Mouse (Mus musculus): ENCODE results near the gene Gphb5. TPM values are rescaled to one million over a fixed set of nuclear protein-coding genes. Genes with fewer than 3 reads are reported as not detected.
A peak's percentile ranks its signal among the peaks of the same experiment; 100 is the strongest.

Gene Gphb5
- polyA plus RNA-seq, 1 experiment: not detected

GRCm38 (mm10) chr12:75389308-75390135 is 27.1 kb downstream of the Gphb5 start:
- Histone ChIP-seq H3K4me3 (replicated peaks; ENCODE audit: insufficient read depth, low read depth, low read length) (no peak overlapping the region), H3K27me3 (ENCODE audit: control insufficient read depth, insufficient read depth, low read length) (no peaks in the 10 kb centered on the region), H3K4me1 (ENCODE audit: control insufficient read depth, insufficient read depth, low read length) (peaks cover 4% of the 10 kb centered on the region; the same call in 1 of the 2 replicates), H3K27ac (ENCODE audit: insufficient read depth, low read length) (no peak overlapping the region)
- TF ChIP-seq CTCF (IDR thresholded peaks at IDR 0.05; ENCODE audit: borderline replicate concordance, insufficient read depth, low read depth, low read length): peak; percentile 32; the same call in 1 of the 2 replicates
- TF ChIP-seq POLR2A (IDR thresholded peaks at IDR 0.05; ENCODE audit: borderline replicate concordance, insufficient read depth, low read length): no peak
- DNase-seq: peak; percentile 38 to 60
- 29% methylated on average over 20 of the region's 20 CpGs for WGBS

- DNase-seq: no peak
- no peak overlapping the region for H3K27ac ChIP-seq (ENCODE audit: insufficient read depth, low read length)
- no peak overlapping the region for H3K4me3 ChIP-seq (replicated peaks; ENCODE audit: insufficient read depth, low read depth, low read length)
- H3K4me1 ChIP-seq (ENCODE audit: control insufficient read depth, insufficient read depth, low read length): peaks cover 4% of the 10 kb centered on the region; the same call in 1 of the 2 replicates
- no peak for TF ChIP-seq CTCF (IDR thresholded peaks at IDR 0.05; ENCODE audit: borderline replicate concordance, insufficient read depth, low read depth, low read length)
- H3K27me3 ChIP-seq (ENCODE audit: control insufficient read depth, insufficient read depth, low read length): no peaks in the 10 kb centered on the region
- WGBS: 97% methylated on average over 9 of the region's 9 CpGs
Observed at GRCm38 (mm10) chr12:75388521-75388920, 28.1 kb downstream of the Gphb5 start.

- no peaks in the 10 kb centered on the region for H3K27me3 ChIP-seq (ENCODE audit: control insufficient read depth, insufficient read depth, low read length)
- H3K4me1 ChIP-seq (ENCODE audit: control insufficient read depth, insufficient read depth, low read length): peaks cover 4% of the 10 kb centered on the region; the same call in 1 of the 2 replicates
- no peak overlapping the region for H3K4me3 ChIP-seq (replicated peaks; ENCODE audit: insufficient read depth, low read depth, low read length)
- no peak overlapping the region for H3K27ac ChIP-seq (ENCODE audit: insufficient read depth, low read length)
- 97% methylated on average over 15 of the region's 15 CpGs for WGBS
- no peak for DNase-seq
- TF ChIP-seq CTCF (IDR thresholded peaks at IDR 0.05; ENCODE audit: borderline replicate concordance, insufficient read depth, low read depth, low read length) (no peak), POLR2A (IDR thresholded peaks at IDR 0.05; ENCODE audit: borderline replicate concordance, insufficient read depth, low read length) (no peak)
Observed at GRCm38 (mm10) chr12:75387846-75388245, 28.7 kb downstream of the Gphb5 start.

- Histone ChIP-seq H3K4me3 (replicated peaks; ENCODE audit: insufficient read depth, low read depth, low read length) (no peak overlapping the region), H3K4me1 (ENCODE audit: control insufficient read depth, insufficient read depth, low read length) (peaks cover 4% of the 10 kb centered on the region; the same call in 1 of the 2 replicates), H3K27ac (ENCODE audit: insufficient read depth, low read length) (no peak overlapping the region), H3K27me3 (ENCODE audit: control insufficient read depth, insufficient read depth, low read length) (no peaks in the 10 kb centered on the region)
- 66% methylated on average over 8 of the region's 8 CpGs for WGBS
- DNase-seq: no peak
- TF ChIP-seq CTCF (IDR thresholded peaks at IDR 0.05; ENCODE audit: borderline replicate concordance, insufficient read depth, low read depth, low read length): no peak
- no peak for TF ChIP-seq POLR2A (IDR thresholded peaks at IDR 0.05; ENCODE audit: borderline replicate concordance, insufficient read depth, low read length)
Observed at GRCm38 (mm10) chr12:75387156-75387555, 29.4 kb downstream of the Gphb5 start.

- H3K27ac ChIP-seq (ENCODE audit: insufficient read depth, low read length): no peak overlapping the region
- H3K27me3 ChIP-seq (ENCODE audit: control insufficient read depth, insufficient read depth, low read length): no peaks in the 10 kb centered on the region
- 93% methylated on average over 9 of the region's 9 CpGs for WGBS
- TF ChIP-seq CTCF (IDR thresholded peaks at IDR 0.05; ENCODE audit: borderline replicate concordance, insufficient read depth, low read depth, low read length): no peak
- TF ChIP-seq POLR2A (IDR thresholded peaks at IDR 0.05; ENCODE audit: borderline replicate concordance, insufficient read depth, low read length): no peak
- peaks cover 4% of the 10 kb centered on the region; the same call in 1 of the 2 replicates for H3K4me1 ChIP-seq (ENCODE audit: control insufficient read depth, insufficient read depth, low read length)
- H3K4me3 ChIP-seq (replicated peaks; ENCODE audit: insufficient read depth, low read depth, low read length): no peak overlapping the region
- DNase-seq: no peak
Observed at GRCm38 (mm10) chr12:75386731-75387130, 29.9 kb downstream of the Gphb5 start.

- H3K4me3 ChIP-seq (replicated peaks; ENCODE audit: insufficient read depth, low read depth, low read length): no peak overlapping the region
- H3K4me1 ChIP-seq (ENCODE audit: control insufficient read depth, insufficient read depth, low read length): peaks cover 9% of the 10 kb centered on the region; the same call in 1 of the 2 replicates
- WGBS: 10% methylated on average over 6 of the region's 6 CpGs
- TF ChIP-seq CTCF (IDR thresholded peaks at IDR 0.05; ENCODE audit: borderline replicate concordance, insufficient read depth, low read depth, low read length) (no peak), POLR2A (IDR thresholded peaks at IDR 0.05; ENCODE audit: borderline replicate concordance, insufficient read depth, low read length) (no peak)
- no peaks in the 10 kb centered on the region for H3K27me3 ChIP-seq (ENCODE audit: control insufficient read depth, insufficient read depth, low read length)
- DNase-seq: peak; percentile 75 to 91
- no peak overlapping the region for H3K27ac ChIP-seq (ENCODE audit: insufficient read depth, low read length)
Observed at GRCm38 (mm10) chr12:75376126-75376525, 40.5 kb downstream of the Gphb5 start.

GRCm38 (mm10) chr12:75375060-75375459 is 41.5 kb downstream of the Gphb5 start:
- Histone ChIP-seq H3K4me1 (ENCODE audit: control insufficient read depth, insufficient read depth, low read length) (peaks cover 9% of the 10 kb centered on the region; the same call in 1 of the 2 replicates), H3K27me3 (ENCODE audit: control insufficient read depth, insufficient read depth, low read length) (no peaks in the 10 kb centered on the region), H3K4me3 (replicated peaks; ENCODE audit: insufficient read depth, low read depth, low read length) (no peak overlapping the region), H3K27ac (ENCODE audit: insufficient read depth, low read length) (no peak overlapping the region)
- peak; percentile 73 to 88 for DNase-seq
- TF ChIP-seq CTCF (IDR thresholded peaks at IDR 0.05; ENCODE audit: borderline replicate concordance, insufficient read depth, low read depth, low read length) (no peak), POLR2A (IDR thresholded peaks at IDR 0.05; ENCODE audit: borderline replicate concordance, insufficient read depth, low read length) (no peak)
- WGBS: 15% methylated on average over 12 of the region's 12 CpGs

- Histone ChIP-seq H3K4me3 (replicated peaks; ENCODE audit: insufficient read depth, low read depth, low read length) (no peak overlapping the region), H3K27me3 (ENCODE audit: control insufficient read depth, insufficient read depth, low read length) (no peaks in the 10 kb centered on the region), H3K4me1 (ENCODE audit: control insufficient read depth, insufficient read depth, low read length) (peaks cover 9% of the 10 kb centered on the region; the same call in 1 of the 2 replicates), H3K27ac (ENCODE audit: insufficient read depth, low read length) (no peak overlapping the region)
- WGBS: 69% methylated on average over 10 of the region's 10 CpGs
- DNase-seq: peak in 1 of 2 experiments; percentile 32
- no peak for TF ChIP-seq CTCF (IDR thresholded peaks at IDR 0.05; ENCODE audit: borderline replicate concordance, insufficient read depth, low read depth, low read length)
- no peak for TF ChIP-seq POLR2A (IDR thresholded peaks at IDR 0.05; ENCODE audit: borderline replicate concordance, insufficient read depth, low read length)
Observed at GRCm38 (mm10) chr12:75374437-75374836, 42.1 kb downstream of the Gphb5 start.
